Mouse (Mus musculus) urinary bladder, postnatal 4 days (tissue): ENCODE measurements around the gene Thap7.

Source experiments
- DNase-seq, 2 experiments: peaks; one replicate each; pipeline ENCODE4 v3.0.0; 2021 to 2022; ENCODE audit warnings: low spot score in 2 of 2

Thap7 gene

GRCm38 (mm10) chr16:17488478-17489468 lies 42.2 kb downstream of the Thap7 start:
- DNase-seq = no peak

GRCm38 (mm10) chr16:17486505-17486904 lies 44.4 kb downstream of the Thap7 start:
- DNase-seq = no peak

GRCm38 (mm10) chr16:17481465-17481864 lies 49.5 kb downstream of the Thap7 start:
- no peak for DNase-seq

- no peak for DNase-seq
Observed at GRCm38 (mm10) chr16:17478331-17478943, 52.5 kb downstream of the Thap7 start.
